Mouse (Mus musculus) liver, embryonic 15.5 days (tissue): Measurements from ENCODE around the gene Pias4. TPM values are rescaled to one million over a fixed set of nuclear protein-coding genes. Genes with fewer than 3 reads are reported as not detected.

Source experiments
- ATAC-seq: fragments of 200-750 bp; cut with Nextera tagmentation; 2 replicates; pipeline ENCODE4 v1.8.0; 2017; ENCODE audit warnings: moderate number of reproducible peaks, mild to moderate bottlenecking, moderate library complexity; ENCODE audit not compliant: insufficient read depth
- H3K27ac ChIP-seq: fragments of 300-500 bp; sonication (generic); replicated peaks from 2 replicates; pipeline ENCODE4 v1.5.1; 2015; ENCODE audit warnings: mild to moderate bottlenecking, inconsistent platforms
- H3K27me3 ChIP-seq: fragments of 300-500 bp; sonication (generic); 2 replicates; pipeline ENCODE4 v1.6.1; 2015; ENCODE audit warnings: mild to moderate bottlenecking, inconsistent platforms
- H3K36me3 ChIP-seq: fragments of 300-500 bp; sonication (generic); replicated peaks from 2 replicates; pipeline ENCODE4 v1.6.1; 2015; ENCODE audit warnings: moderate library complexity, mild to moderate bottlenecking, inconsistent platforms
- H3K4me1 ChIP-seq: fragments of 300-500 bp; sonication (generic); replicated peaks from 2 replicates; pipeline ENCODE4 v1.6.1; 2015; ENCODE audit warnings: inconsistent platforms
- H3K4me2 ChIP-seq: fragments of 300-500 bp; sonication (generic); 2 replicates; pipeline ENCODE4 v1.6.1; 2015; ENCODE audit warnings: moderate library complexity, mild to moderate bottlenecking, inconsistent platforms
- H3K4me3 ChIP-seq: fragments of 300-500 bp; sonication (generic); replicated peaks from 2 replicates; pipeline ENCODE4 v1.5.1; 2015; ENCODE audit warnings: mild to moderate bottlenecking, inconsistent platforms
- H3K9ac ChIP-seq: fragments of 300-500 bp; sonication (generic); 2 replicates; pipeline ENCODE4 v1.6.1; 2015; ENCODE audit warnings: moderate library complexity, mild to moderate bottlenecking, inconsistent platforms
- H3K9me3 ChIP-seq: fragments of 300-500 bp; sonication (generic); replicated peaks from 2 replicates; pipeline ENCODE4 v1.6.1; 2016; ENCODE audit warnings: inconsistent platforms
- WGBS: fragments of 180-500 bp; shearing (Covaris S2); methylation state at CpG from one replicate; pipeline ENCODE4 v1.1.7; 2015; ENCODE audit warnings: mixed read lengths; ENCODE audit not compliant: insufficient replicate concordance; 5-methylcytosine and 5-hydroxymethylcytosine counted together
- polyA plus RNA-seq: library from polyadenylated mRNA; unstranded; fragments of >200 nt; fragmentation: Nextera tagmentation; extraction: Ambion mirVana; gene quantifications from 2 replicates; pipeline ENCODE4 v1.2.1, GENCODE M21; 2015

Pias4 gene
- polyA plus RNA-seq, 1 experiment from 2014 or later, result 26.0 TPM

- H3K4me1 ChIP-seq, result peaks cover 82% of the 10 kb centered on the region
- no peak overlapping the region for H3K4me3 ChIP-seq
- WGBS, result 77% methylated on average over 8 of the region's 8 CpGs
- no peaks in the 10 kb centered on the region for H3K27me3 ChIP-seq
- no peak overlapping the region for H3K27ac ChIP-seq
- H3K4me2 ChIP-seq, result no peak overlapping the region
- ATAC-seq, result no peak
- H3K36me3 ChIP-seq, result peaks cover 39% of the 10 kb centered on the region
- no peak overlapping the region for H3K9ac ChIP-seq
- no peaks in the 10 kb centered on the region for H3K9me3 ChIP-seq
These were observed 2.6 kb downstream of the Pias4 start for GRCm38 (mm10) chr10:81165118-81165517.

DNA sequence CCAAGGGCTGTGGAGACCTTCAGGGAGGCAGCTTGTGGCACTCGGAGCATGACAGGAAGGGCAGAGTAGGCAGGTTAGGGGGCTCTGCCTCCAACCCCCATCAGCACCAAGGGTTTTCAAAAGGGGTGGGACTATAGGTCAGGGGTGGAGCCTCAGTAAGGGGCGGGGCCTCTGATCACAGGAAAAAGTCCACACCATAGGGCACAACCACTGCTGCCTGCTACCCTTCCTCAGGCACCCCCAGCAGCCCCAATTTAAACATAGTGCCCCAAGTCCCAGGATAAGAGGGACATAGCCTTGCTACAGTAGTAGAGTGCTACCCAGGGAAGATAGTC lies 5.4 kb downstream of the Pias4 start:
- Histone ChIP-seq H3K36me3 (peaks cover 63% of the 10 kb centered on the region), H3K4me2 (no peak overlapping the region), H3K4me3 (no peak overlapping the region), H3K9ac (no peak overlapping the region), H3K27me3 (no peaks in the 10 kb centered on the region), H3K9me3 (no peaks in the 10 kb centered on the region), H3K27ac (no peak overlapping the region), H3K4me1 (peaks cover 76% of the 10 kb centered on the region)
- WGBS, result 25% methylated on average over 2 of the region's 2 CpGs
- no peak for ATAC-seq

DNA sequence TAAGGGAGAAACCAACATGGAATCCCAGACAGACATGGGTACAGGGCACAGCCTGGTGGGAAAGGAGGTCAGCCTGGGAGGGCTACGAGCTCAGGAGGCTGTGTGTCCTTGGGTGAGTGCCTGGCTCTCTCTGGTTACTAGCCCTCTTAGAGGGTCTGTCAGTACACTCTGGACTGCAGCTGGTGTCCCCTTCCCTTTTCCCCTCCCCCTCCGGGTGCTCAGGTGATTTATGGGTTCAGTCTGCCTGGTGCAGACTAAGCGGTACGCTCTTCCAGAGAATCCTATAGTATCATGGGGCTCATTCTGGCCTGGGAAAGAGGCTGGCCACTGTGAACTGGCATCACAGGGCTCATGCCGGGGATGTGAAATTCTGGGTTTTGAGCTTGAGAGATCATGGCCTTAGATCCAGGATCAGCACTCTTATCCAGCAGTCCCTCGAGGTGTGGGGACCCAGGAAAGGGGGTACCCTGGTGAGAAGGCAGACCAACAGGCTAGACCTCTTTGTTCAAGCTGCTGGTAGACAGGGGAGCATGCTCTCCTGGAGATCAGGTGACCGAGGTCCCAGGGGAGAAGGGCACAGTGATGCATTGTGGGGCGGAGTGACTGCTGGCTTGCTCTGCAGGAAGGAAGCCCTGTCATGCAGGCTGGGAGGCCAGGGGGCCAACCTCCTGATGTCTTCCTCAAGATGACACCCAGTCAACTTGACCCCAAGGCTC lies 6.0 kb downstream of the Pias4 start:
- ATAC-seq, result no peak
- Histone ChIP-seq H3K4me1 (peaks cover 71% of the 10 kb centered on the region), H3K36me3 (peaks cover 68% of the 10 kb centered on the region), H3K9me3 (no peaks in the 10 kb centered on the region), H3K9ac (no peak overlapping the region), H3K27me3 (no peaks in the 10 kb centered on the region), H3K27ac (no peak overlapping the region), H3K4me2 (no peak overlapping the region), H3K4me3 (no peak overlapping the region)
- WGBS, result 55% methylated on average over 8 of the region's 8 CpGs

GRCm38 (mm10) chr10:81154736-81155135 lies 13.0 kb downstream of the Pias4 start:
- no peak for ATAC-seq
- Histone ChIP-seq H3K27ac (no peak overlapping the region), H3K9ac (no peak overlapping the region), H3K9me3 (no peaks in the 10 kb centered on the region), H3K4me1 (peaks cover 23% of the 10 kb centered on the region), H3K36me3 (peaks cover 93% of the 10 kb centered on the region), H3K27me3 (no peaks in the 10 kb centered on the region), H3K4me2 (no peak overlapping the region), H3K4me3 (no peak overlapping the region)
- 84% methylated on average over 6 of the region's 6 CpGs for WGBS

- no peak overlapping the region for H3K9ac ChIP-seq
- H3K27me3 ChIP-seq, result no peaks in the 10 kb centered on the region
- 91% methylated on average over 12 of the region's 12 CpGs for WGBS
- ATAC-seq, result no peak
- H3K9me3 ChIP-seq, result no peaks in the 10 kb centered on the region
- H3K4me1 ChIP-seq, result peaks cover 21% of the 10 kb centered on the region
- peaks cover 96% of the 10 kb centered on the region for H3K36me3 ChIP-seq
- H3K4me3 ChIP-seq, result no peak overlapping the region
- H3K4me2 ChIP-seq, result no peak overlapping the region
- H3K27ac ChIP-seq, result no peak overlapping the region
These were observed 13.4 kb downstream of the Pias4 start for GRCm38 (mm10) chr10:81154313-81154712.

DNA sequence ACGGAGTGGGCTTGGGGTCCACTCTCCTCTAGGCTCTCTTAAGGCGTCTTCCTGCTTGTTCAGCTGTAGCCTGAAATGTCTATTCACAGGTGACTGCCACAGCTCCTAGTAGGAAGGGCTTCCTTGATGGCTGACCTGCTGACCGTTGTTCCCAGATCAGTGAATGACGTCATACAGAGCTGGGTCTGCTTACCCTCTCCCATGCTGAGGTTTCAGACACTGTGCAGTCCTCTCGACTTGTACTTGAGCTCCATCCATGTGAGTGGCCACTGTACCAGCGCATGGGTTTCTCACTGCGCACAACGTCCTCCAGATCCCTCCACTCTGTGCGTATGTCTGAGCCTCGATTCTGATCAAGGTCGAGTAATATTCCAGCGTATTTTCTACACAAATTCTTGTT lies 15.1 kb downstream of the Pias4 start:
- Histone ChIP-seq H3K36me3 (peaks cover 98% of the 10 kb centered on the region), H3K27me3 (no peaks in the 10 kb centered on the region), H3K9me3 (no peaks in the 10 kb centered on the region), H3K4me3 (no peak overlapping the region), H3K9ac (no peak overlapping the region), H3K4me1 (peaks cover 17% of the 10 kb centered on the region), H3K4me2 (no peak overlapping the region), H3K27ac (no peak overlapping the region; the same call in 1 of the 2 replicates)
- 57% methylated on average over 12 of the region's 12 CpGs for WGBS
- ATAC-seq, result no peak

DNA sequence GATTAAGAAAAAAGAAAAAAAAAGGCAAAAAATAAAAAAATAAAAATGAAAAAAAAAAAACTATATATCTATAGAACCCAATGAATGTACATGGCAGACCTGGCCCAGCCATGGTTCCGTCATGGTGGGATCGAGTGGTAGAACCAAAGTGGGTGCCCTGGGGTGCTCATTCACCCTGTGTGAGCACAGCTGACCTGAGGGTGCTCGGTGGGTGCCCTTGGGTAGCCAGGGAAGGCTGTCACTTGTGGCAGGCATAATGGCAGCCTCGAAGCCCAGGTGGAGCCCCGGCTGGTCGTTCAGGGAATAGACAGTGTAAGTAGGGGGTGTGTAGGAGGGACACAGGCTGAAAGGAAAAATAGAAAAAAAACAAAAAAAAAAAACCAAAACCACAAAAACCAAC lies 16.5 kb downstream of the Pias4 start:
- ATAC-seq, result no peak
- Histone ChIP-seq H3K27me3 (no peaks in the 10 kb centered on the region), H3K9ac (no peak overlapping the region), H3K9me3 (no peaks in the 10 kb centered on the region), H3K36me3 (peaks cover 98% of the 10 kb centered on the region), H3K27ac (no peak overlapping the region), H3K4me1 (peaks cover 27% of the 10 kb centered on the region), H3K4me2 (no peak overlapping the region), H3K4me3 (no peak overlapping the region)
- WGBS, result 61% methylated on average over 6 of the region's 6 CpGs

DNA sequence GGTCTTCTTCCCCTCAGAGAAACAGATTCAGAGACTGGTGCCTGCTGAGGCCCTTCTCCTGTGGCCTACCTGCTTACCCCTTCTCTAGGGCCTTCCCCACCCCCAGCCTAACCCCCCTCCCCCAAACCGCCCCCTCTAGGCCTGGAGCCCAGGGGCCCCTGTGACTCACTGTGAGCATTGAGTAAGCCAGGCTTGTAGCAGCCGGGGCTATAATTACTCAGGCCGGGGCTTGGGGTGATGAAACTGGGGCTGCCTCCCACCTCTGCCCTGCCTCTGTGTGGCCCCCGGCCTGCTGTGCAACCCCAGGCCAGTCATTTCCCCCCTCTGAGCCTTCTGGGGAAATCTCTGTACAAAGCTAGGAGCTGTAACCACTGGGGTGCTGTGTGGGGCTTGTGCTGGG lies 21.4 kb downstream of the Pias4 start:
- peak overlapping the region; percentile 30 for H3K4me2 ChIP-seq
- H3K9ac ChIP-seq, result no peak overlapping the region
- no peak overlapping the region for H3K4me3 ChIP-seq
- 81% methylated on average over 4 of the region's 4 CpGs for WGBS
- H3K9me3 ChIP-seq, result no peaks in the 10 kb centered on the region
- no peak for ATAC-seq
- H3K27ac ChIP-seq, result peak overlapping the region; percentile 33; the same call in 1 of the 2 replicates
- peaks cover 100% of the 10 kb centered on the region for H3K36me3 ChIP-seq
- no peaks in the 10 kb centered on the region for H3K27me3 ChIP-seq
- H3K4me1 ChIP-seq, result peaks cover 66% of the 10 kb centered on the region

DNA sequence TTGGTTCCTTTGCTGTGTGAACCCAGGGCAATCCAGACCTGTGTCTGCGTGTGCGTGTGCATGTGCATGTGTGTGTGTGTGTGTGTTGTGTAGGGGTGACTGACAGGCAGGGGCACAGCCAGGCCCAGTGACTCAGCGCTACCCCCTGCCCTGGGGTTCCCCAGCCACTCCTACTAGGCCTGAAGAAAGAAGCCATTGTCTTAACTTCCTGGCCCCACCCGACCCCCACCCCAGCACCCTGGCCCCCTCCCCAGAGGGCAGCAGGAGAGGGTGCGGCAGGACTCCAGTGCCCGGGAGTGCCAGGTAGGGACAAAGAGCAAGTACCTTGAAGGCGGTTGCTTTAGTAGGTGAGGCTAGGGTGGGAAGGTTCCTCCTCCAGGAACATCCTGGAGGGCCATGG lies 21.9 kb downstream of the Pias4 start:
- H3K4me1 ChIP-seq, result peaks cover 71% of the 10 kb centered on the region
- H3K27me3 ChIP-seq, result no peaks in the 10 kb centered on the region
- no peak for ATAC-seq
- H3K4me2 ChIP-seq, result peak overlapping the region; percentile 30; the same call in 1 of the 2 replicates
- no peaks in the 10 kb centered on the region for H3K9me3 ChIP-seq
- WGBS, result 75% methylated on average over 7 of the region's 7 CpGs
- no peak overlapping the region for H3K9ac ChIP-seq
- peaks cover 99% of the 10 kb centered on the region for H3K36me3 ChIP-seq
- H3K4me3 ChIP-seq, result no peak overlapping the region
- 0 out of 2 replicates have a peak overlapping the region, but pooled peaks have one; percentile 33 for H3K27ac ChIP-seq

DNA sequence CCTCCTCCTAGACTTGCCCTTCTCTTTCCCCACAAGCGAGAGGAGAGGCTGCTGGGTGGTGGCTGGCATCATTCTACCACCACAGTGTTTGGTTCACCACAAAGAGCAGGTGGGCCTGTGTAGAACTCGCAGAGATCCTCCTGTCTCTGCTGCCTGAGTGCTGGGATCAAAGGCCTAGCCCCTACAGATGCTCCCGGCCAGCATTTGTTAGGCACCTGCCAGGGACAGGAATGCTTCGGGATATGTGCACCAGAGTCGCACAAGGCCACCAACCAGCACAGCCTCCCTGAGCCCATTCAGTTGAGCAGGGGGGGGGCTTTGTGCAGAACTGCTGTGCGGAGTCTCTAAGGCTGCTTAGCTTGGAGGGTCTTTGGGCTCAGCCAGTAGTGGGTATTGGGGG lies 22.4 kb downstream of the Pias4 start:
- 88% methylated on average over 6 of the region's 6 CpGs for WGBS
- Histone ChIP-seq H3K4me3 (no peak overlapping the region), H3K27ac (no peak overlapping the region), H3K9ac (no peak overlapping the region), H3K4me2 (peak overlapping the region; percentile 30; the same call in 1 of the 2 replicates), H3K4me1 (peaks cover 73% of the 10 kb centered on the region), H3K9me3 (no peaks in the 10 kb centered on the region), H3K36me3 (peaks cover 98% of the 10 kb centered on the region), H3K27me3 (no peaks in the 10 kb centered on the region)
- ATAC-seq, result no peak

DNA sequence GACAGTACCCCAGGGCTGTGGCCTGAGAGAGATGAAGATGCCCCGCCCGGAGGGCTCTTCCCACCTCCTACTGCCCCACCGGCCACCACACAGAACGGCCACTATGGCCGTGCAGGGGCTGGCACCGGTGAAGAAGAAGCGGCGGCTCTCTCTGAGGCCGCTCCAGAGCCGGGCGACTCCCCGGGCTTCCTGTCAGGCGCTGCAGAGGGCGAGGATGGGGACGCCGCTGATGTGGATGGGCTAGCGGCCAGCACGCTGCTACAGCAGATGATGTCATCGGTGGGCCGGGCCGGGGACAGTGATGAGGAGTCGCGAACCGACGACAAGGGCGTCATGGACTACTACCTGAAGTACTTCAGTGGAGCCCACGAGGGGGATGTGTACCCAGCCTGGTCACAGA lies 23.1 kb downstream of the Pias4 start:
- ATAC-seq, result no peak
- Histone ChIP-seq H3K4me3 (no peak overlapping the region), H3K4me1 (peaks cover 78% of the 10 kb centered on the region), H3K9me3 (no peaks in the 10 kb centered on the region), H3K27ac (no peak overlapping the region), H3K27me3 (no peaks in the 10 kb centered on the region), H3K36me3 (peaks cover 92% of the 10 kb centered on the region), H3K9ac (no peak overlapping the region), H3K4me2 (no peak overlapping the region)
- WGBS, result 90% methylated on average over 27 of the region's 27 CpGs
